Mouse (Mus musculus): ENCODE measurements at regions not wholly inside any gene's neighbourhood (a gene's known extent, or its start where the extent isn't known, plus 50 kb on each side); places are given as distances from the start of the nearest gene placed in this dataset.

DNA sequence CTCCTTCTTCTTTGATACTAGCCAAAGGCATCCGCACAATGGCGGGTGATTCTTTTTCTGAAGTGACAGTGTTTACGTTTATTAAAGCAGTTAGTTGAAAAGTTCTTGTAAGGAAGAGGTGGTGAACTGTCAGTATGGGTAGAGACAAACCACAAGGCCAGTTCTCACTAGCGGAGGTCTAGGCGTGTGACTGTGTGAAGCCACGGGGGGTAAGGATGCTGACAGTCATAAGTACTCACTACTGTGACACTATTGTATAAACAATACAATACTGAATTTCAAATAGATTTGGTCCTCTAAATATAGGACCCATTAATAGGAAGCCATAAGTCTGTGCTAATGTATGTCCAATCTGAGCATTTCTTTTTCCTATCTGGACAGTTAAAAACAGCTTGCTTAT is 161.9 kb downstream of the Cxcl12 start:
- TF ChIP-seq CTCF (IDR thresholded peaks at IDR 0.05; ENCODE audit: low read depth): no peak
- ATAC-seq: no peak
- no peaks in the 10 kb centered on the region for H3K27me3 ChIP-seq (ENCODE audit: insufficient read depth, low read length)

DNA sequence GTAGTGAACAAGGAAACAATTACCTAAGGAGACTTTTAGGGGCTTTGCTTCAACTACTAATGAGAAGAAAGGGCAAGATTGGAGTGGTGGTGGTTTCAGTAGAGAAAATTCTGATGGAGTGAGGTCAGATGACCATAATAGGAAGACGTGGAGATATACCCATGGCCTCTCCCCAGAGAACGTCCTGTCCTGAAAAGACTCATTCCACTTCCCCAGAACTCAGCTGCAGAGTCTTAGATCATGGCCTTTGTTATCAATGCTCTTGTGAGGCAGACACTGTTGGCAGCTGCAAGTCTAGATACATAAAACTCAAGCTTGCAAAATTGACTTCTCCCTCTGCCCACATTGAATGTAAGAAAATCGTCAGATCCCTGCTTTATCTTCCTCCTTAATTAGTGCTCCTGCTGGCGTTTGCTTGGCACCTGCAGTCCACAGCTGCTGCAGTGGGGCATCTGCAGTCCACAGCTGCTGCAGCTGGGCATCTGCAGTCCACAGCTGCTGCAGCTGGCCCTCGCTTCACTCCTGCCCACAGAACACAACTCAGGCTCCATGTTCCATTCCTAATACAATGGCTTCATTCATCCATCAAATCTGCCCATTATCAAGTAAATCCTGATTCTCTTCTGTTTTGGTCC is 162.5 kb downstream of the Cxcl12 start:
- no peaks in the 10 kb centered on the region for H3K27me3 ChIP-seq (ENCODE audit: insufficient read depth, low read length)
- no peak overlapping the region for H3K4me3 ChIP-seq (ENCODE audit: low read depth, low read length)
- ATAC-seq (no peak), DNase-seq (no peak)
- H3K4me2 ChIP-seq (ENCODE audit: low read depth): no peak overlapping the region
- WGBS: 14% methylated on average over 5 of the region's 5 CpGs
- no peak overlapping the region for H3K27ac ChIP-seq (ENCODE audit: low read depth, low read length)
- H3K36me3 ChIP-seq (ENCODE audit: insufficient read depth): no peaks in the 10 kb centered on the region
- TF ChIP-seq CTCF (IDR thresholded peaks at IDR 0.05; ENCODE audit: low read depth): no peak
- no peaks in the 10 kb centered on the region for H3K4me1 ChIP-seq (ENCODE audit: insufficient read depth)
- no peaks in the 10 kb centered on the region for H3K9me3 ChIP-seq (ENCODE audit: low read length)
- H3K9ac ChIP-seq: no peak overlapping the region

More for the DNA sequence above, 161.9 kb downstream of the Cxcl12 start:
- Histone ChIP-seq H3K4me1 (ENCODE audit: insufficient read depth) (no peaks in the 10 kb centered on the region), H3K4me3 (ENCODE audit: low read depth, low read length) (no peak overlapping the region), H3K4me2 (ENCODE audit: low read depth) (no peak overlapping the region), H3K9me3 (ENCODE audit: low read length) (no peaks in the 10 kb centered on the region), H3K9ac (no peak overlapping the region), H3K27ac (ENCODE audit: low read depth, low read length) (no peak overlapping the region), H3K36me3 (ENCODE audit: insufficient read depth) (no peaks in the 10 kb centered on the region)
- DNase-seq: no peak
- WGBS: 78% methylated on average over 6 of the region's 6 CpGs

DNA sequence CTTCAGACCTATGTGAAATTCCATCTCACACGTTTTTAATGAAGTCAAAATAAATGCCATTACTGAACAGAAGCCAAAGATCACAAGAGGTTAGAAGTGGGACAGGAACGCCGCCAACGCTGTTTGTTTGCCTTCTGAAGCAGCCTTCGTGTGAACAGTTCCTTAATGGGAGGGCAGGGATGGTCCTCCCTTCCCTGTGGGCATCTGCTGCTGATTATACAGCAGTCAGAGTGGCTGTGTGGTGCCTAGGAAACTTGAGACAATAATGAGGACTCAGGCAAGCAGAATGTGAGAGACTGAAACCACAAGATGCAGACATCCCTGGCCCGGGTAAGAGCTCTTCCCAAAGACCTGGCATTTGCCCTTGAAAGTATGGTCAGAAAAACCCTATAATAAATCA is 164.3 kb downstream of the Cxcl12 start:
- no peak for TF ChIP-seq CTCF (IDR thresholded peaks at IDR 0.05; ENCODE audit: low read depth)
- no peaks in the 10 kb centered on the region for H3K9me3 ChIP-seq (ENCODE audit: low read length)
- no peak overlapping the region for H3K4me3 ChIP-seq (ENCODE audit: low read depth, low read length)
- no peaks in the 10 kb centered on the region for H3K36me3 ChIP-seq (ENCODE audit: insufficient read depth)
- no peak overlapping the region for H3K4me2 ChIP-seq (ENCODE audit: low read depth)
- no peak overlapping the region for H3K27ac ChIP-seq (ENCODE audit: low read depth, low read length)
- WGBS: 57% methylated on average over 6 of the region's 6 CpGs
- no peak overlapping the region for H3K9ac ChIP-seq
- H3K27me3 ChIP-seq (ENCODE audit: insufficient read depth, low read length): no peaks in the 10 kb centered on the region
- DNase-seq (no peak), ATAC-seq (no peak)
- H3K4me1 ChIP-seq (ENCODE audit: insufficient read depth): no peaks in the 10 kb centered on the region

DNA sequence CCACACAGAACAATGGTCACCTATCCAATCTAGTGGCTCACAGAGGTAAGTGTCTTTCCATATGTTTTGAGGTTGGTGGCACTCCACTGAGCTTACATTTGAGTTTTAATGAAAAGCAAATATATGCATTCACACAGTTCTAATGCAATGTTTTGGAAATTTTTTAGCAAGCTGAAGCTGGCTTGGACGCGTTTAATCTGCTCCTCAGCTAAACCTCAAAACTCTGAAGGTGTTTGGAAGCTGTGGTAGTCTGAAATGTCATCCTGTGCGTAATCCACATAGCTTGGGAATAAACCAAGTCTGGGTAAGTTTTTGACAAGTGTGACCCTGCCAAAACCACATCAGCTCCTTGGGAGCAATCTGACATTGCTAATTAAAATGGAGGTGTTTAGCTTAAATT is 173.8 kb downstream of the Cxcl12 start:
- DNase-seq (no peak), ATAC-seq (peak; percentile 62)
- WGBS: 63% methylated on average over 3 of the region's 3 CpGs
- Histone ChIP-seq H3K9ac (no peak overlapping the region), H3K4me2 (ENCODE audit: low read depth) (no peak overlapping the region), H3K4me1 (ENCODE audit: insufficient read depth) (no peaks in the 10 kb centered on the region), H3K27me3 (ENCODE audit: insufficient read depth, low read length) (no peaks in the 10 kb centered on the region), H3K9me3 (ENCODE audit: low read length) (no peaks in the 10 kb centered on the region), H3K36me3 (ENCODE audit: insufficient read depth) (no peaks in the 10 kb centered on the region), H3K4me3 (ENCODE audit: low read depth, low read length) (no peak overlapping the region), H3K27ac (ENCODE audit: low read depth, low read length) (no peak overlapping the region)
- TF ChIP-seq CTCF (IDR thresholded peaks at IDR 0.05; ENCODE audit: low read depth): no peak

DNA sequence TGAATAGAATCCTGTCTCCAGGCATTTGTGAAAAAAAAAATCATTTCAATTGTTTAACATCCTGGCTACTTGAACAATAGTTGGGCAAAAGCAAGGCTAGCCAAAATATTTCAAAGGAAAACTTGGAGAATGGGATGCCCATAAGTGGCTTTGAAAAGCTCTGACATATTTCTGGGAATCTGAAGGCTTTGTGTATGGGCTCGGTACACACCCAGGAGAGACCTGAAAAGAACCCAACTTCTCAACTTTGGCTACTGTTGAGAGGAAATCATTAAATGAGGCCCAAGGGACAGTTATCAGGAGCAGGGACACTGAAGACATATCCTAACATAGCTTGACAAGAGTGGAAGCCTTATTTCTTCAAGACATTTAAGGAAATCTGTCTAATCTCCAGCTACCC is 179.0 kb downstream of the Cxcl12 start:
- H3K4me2 ChIP-seq (ENCODE audit: low read depth): no peak overlapping the region
- no peaks in the 10 kb centered on the region for H3K36me3 ChIP-seq (ENCODE audit: insufficient read depth)
- TF ChIP-seq CTCF (IDR thresholded peaks at IDR 0.05; ENCODE audit: low read depth): no peak
- DNase-seq (no peak), ATAC-seq (no peak)
- no peaks in the 10 kb centered on the region for H3K4me1 ChIP-seq (ENCODE audit: insufficient read depth)
- no peak overlapping the region for H3K9ac ChIP-seq
- no peaks in the 10 kb centered on the region for H3K9me3 ChIP-seq (ENCODE audit: low read length)
- H3K4me3 ChIP-seq (ENCODE audit: low read depth, low read length): no peak overlapping the region
- H3K27ac ChIP-seq (ENCODE audit: low read depth, low read length): no peak overlapping the region
- WGBS: 85% methylated on average over 1 of the region's 1 CpGs
- no peaks in the 10 kb centered on the region for H3K27me3 ChIP-seq (ENCODE audit: insufficient read depth, low read length)

DNA sequence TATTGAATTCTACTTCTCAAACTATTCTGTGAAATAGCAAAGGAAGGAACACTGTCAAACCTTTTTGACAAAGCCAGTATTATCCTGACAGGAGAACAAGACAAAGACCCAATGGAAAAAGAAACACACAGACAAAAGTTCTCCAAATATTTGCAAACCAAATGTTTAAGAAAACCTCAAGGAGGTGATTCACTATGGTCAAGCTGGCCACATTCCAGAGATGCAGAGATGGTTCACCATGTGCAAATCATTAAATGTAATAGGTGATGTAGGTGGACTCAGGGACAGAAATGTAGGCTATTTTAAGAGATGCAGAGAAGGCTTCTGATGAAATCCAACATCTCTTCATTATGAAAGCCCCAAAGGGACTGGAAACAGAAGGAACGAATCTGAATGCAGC is 183.5 kb downstream of the Cxcl12 start:
- ATAC-seq: no peak
- Histone ChIP-seq H3K27me3 (ENCODE audit: insufficient read depth, low read length) (no peaks in the 10 kb centered on the region), H3K4me1 (ENCODE audit: insufficient read depth) (no peaks in the 10 kb centered on the region), H3K4me2 (ENCODE audit: low read depth) (no peak overlapping the region), H3K9ac (no peak overlapping the region), H3K9me3 (ENCODE audit: low read length) (no peaks in the 10 kb centered on the region), H3K27ac (ENCODE audit: low read depth, low read length) (no peak overlapping the region), H3K36me3 (ENCODE audit: insufficient read depth) (no peaks in the 10 kb centered on the region), H3K4me3 (ENCODE audit: low read depth, low read length) (no peak overlapping the region)
- TF ChIP-seq CTCF (IDR thresholded peaks at IDR 0.05; ENCODE audit: low read depth): no peak
- no peak for DNase-seq
- WGBS: 64% methylated on average over 1 of the region's 1 CpGs

DNA sequence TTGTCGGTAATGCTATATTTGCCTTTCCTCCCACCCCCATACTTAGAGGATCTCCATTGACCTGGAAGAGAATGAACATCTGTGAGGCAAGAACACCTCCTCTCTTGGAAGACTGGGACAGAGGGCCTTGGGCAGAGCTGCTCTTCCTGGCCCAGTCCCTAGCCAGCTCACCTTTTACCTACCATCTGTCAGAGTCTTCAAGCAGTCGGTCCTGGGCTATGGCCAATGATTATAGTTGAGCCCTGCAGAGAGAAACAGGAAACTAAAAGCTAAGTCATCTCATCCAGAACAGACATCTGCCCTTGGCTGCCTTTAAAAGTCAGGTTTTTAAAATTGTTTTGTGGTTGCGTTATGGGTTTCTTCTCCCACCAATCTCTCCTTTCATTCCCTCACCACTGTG is 184.8 kb downstream of the Cxcl12 start:
- H3K9me3 ChIP-seq (ENCODE audit: low read length): no peaks in the 10 kb centered on the region
- no peak overlapping the region for H3K4me3 ChIP-seq (ENCODE audit: low read depth, low read length)
- no peaks in the 10 kb centered on the region for H3K27me3 ChIP-seq (ENCODE audit: insufficient read depth, low read length)
- no peak for DNase-seq
- H3K4me2 ChIP-seq (ENCODE audit: low read depth): no peak overlapping the region
- H3K9ac ChIP-seq: no peak overlapping the region
- no peak for TF ChIP-seq CTCF (IDR thresholded peaks at IDR 0.05; ENCODE audit: low read depth)
- H3K36me3 ChIP-seq (ENCODE audit: insufficient read depth): no peaks in the 10 kb centered on the region
- no peak overlapping the region for H3K27ac ChIP-seq (ENCODE audit: low read depth, low read length)
- ATAC-seq: no peak
- WGBS: 93% methylated on average over 3 of the region's 3 CpGs
- H3K4me1 ChIP-seq (ENCODE audit: insufficient read depth): no peaks in the 10 kb centered on the region

Measured in forebrain, postnatal 0 days (tissue).